ENCODE assay signal across 11 mouse cellular contexts in genomic region chr13:25629466-25629865, GRCm38 (mm10).
DNase-seq lines count a peak whose midpoint lies in the region; ATAC-seq and TF ChIP-seq lines count a peak whose summit lies in the region.
"Had no signal": no experiment of that assay in that cellular context is flagged by ENCODE, and none has a peak within 500 bp of the region (broad histone marks: within the 10 kb centered on the region; RNA-seq: fewer than 3 reads in every experiment).

No protein-coding gene starts in this region.

- H3K4me3 ChIP-seq in lung, adult 2 months (replicated peaks; ENCODE audit: extremely low read depth, low read depth, low read length) = no peak overlapping the region
- H3K4me3 ChIP-seq: embryonic facial prominence, embryonic 12.5 days had no signal

- ATAC-seq in megakaryocyte-erythroid progenitor cell, adult 5-6 weeks (replicated peaks; ENCODE audit: low FRiP score, low TSS enrichment, poor library complexity, severe bottlenecking) = no peak
- ATAC-seq: intestine, embryonic 16.5 days had no signal

- TF ChIP-seq CTCF in lung, adult 2 months (IDR thresholded peaks at IDR 0.05; ENCODE audit: insufficient read depth, low read length) = no peak

- H3K4me1 ChIP-seq in lung, adult 2 months (ENCODE audit: control insufficient read depth, insufficient read depth, low read length) = no peaks in the 10 kb centered on the region
- H3K4me1 ChIP-seq: embryonic facial prominence, embryonic 12.5 days had no signal

- no peak for TF ChIP-seq POLR2A in lung, adult 2 months (IDR thresholded peaks at IDR 0.05; ENCODE audit: borderline replicate concordance, extremely low read depth, low read depth, low read length)

- DNase-seq in heart, postnatal 14 days = peak; percentile 32 to 77
- DNase-seq in heart, postnatal 25 days (ENCODE audit: low spot score) = no peak
- DNase-seq in Muller cell, postnatal 12 days (ENCODE audit: inconsistent ontology term) = peak; percentile 70
- peak; percentile 3 for DNase-seq in brain, adult 2 months (ENCODE audit: low read depth, low spot score)
- peak; percentile 8 for DNase-seq in lung, adult 2 months
- no peak for DNase-seq in adrenal gland, postnatal 25 days
- DNase-seq: right cerebral cortex, postnatal 14 days; thymus, postnatal 4 days had no signal

- intact Hi-C loops in heart, postnatal 14 days (cut with DNase I) = no loop called here
- intact Hi-C loops in heart, postnatal 25 days (cut with DNase I) = no loop called here

- 55% methylated on average over 4 of the region's 4 CpGs for WGBS in lung, adult 2 months

Comparison
In these comparisons a context has a peak if more than half of its experiments do, and no peak if none do; other contexts are left out.
1. DNase-seq: peak in heart, postnatal 14 days (2 of 2), Muller cell, postnatal 12 days (single experiment), brain, adult 2 months (single experiment) and lung, adult 2 months (single experiment); none in heart, postnatal 25 days (single experiment) and adrenal gland, postnatal 25 days (single experiment).